10 mouse cellular contexts compared by ENCODE assay signal in the genomic region with DNA sequence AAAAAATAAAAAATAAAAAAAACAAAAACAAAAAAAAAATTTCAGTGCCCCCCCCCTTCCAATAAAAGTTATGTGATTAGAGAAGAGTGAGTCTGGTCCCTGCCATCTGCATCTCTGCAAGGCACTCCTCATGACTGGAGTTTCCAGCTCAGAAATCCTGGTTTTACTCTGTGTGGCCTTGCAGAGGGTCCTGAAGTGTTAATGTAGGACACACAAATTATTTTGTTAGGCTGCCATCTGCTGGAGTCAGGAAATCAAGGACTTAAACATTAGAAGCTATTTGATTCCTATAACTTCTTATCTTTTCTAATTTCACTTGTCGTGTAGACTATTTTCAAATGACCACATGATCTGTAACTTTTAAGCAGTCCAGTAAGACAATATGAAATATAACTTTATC.
DNase-seq lines count a peak whose midpoint lies in the region; ATAC-seq and TF ChIP-seq lines count a peak whose summit lies in the region.
"Had no signal": no experiment of that assay in that cellular context is flagged by ENCODE, and none has a peak within 500 bp of the region (broad histone marks: within the 10 kb centered on the region; RNA-seq: fewer than 3 reads in every experiment).

No protein-coding gene starts in this region.

- WGBS in heart, postnatal 0 days, result 10% methylated on average over 1 of the region's 1 CpGs
- WGBS in liver, postnatal 0 days (ENCODE audit: insufficient replicate concordance), result 29% methylated on average over 1 of the region's 1 CpGs

- no peaks in the 10 kb centered on the region for H3K27me3 ChIP-seq in heart, postnatal 0 days (ENCODE audit: control insufficient read depth, insufficient read depth, low read length)
- no peaks in the 10 kb centered on the region for H3K27me3 ChIP-seq in liver, postnatal 0 days (ENCODE audit: insufficient read depth, low read length)

- H3K4me2 ChIP-seq in heart, postnatal 0 days (ENCODE audit: low read depth, low read length), result no peak overlapping the region
- H3K4me2 ChIP-seq in liver, postnatal 0 days (ENCODE audit: low read depth, low read length), result no peak overlapping the region

- no peak for ATAC-seq in heart, postnatal 0 days (ENCODE audit: insufficient read depth, low read depth)
- ATAC-seq in liver, postnatal 0 days, result no peak
- ATAC-seq in cerebellum, adult (ENCODE audit: insufficient number of reproducible peaks, low FRiP score, low TSS enrichment), result no peak

- no peak overlapping the region for H3K9ac ChIP-seq in heart, postnatal 0 days (replicated peaks; ENCODE audit: low read depth, low read length)
- H3K9ac ChIP-seq in liver, postnatal 0 days (replicated peaks), result no peak overlapping the region
- H3K9ac ChIP-seq: liver, embryonic 14.5 days had no signal

- no peaks in the 10 kb centered on the region for H3K9me3 ChIP-seq in heart, postnatal 0 days (replicated peaks; ENCODE audit: control insufficient read depth, low read length)
- H3K9me3 ChIP-seq in liver, postnatal 0 days (ENCODE audit: low read length), result no peaks in the 10 kb centered on the region

- H3K4me3 ChIP-seq in heart, postnatal 0 days (ENCODE audit: low read depth, low read length), result no peak overlapping the region
- no peak overlapping the region for H3K4me3 ChIP-seq in liver, postnatal 0 days (ENCODE audit: low read depth, low read length)
- H3K4me3 ChIP-seq: myocyte had no signal

- H3K27ac ChIP-seq in heart, postnatal 0 days (ENCODE audit: low read depth), result no peak overlapping the region
- no peak overlapping the region for H3K27ac ChIP-seq in liver, postnatal 0 days (ENCODE audit: low read depth)
- H3K27ac ChIP-seq: liver, embryonic 14.5 days had no signal

- no peaks in the 10 kb centered on the region for H3K4me1 ChIP-seq in heart, postnatal 0 days (ENCODE audit: control insufficient read depth, insufficient read depth)
- H3K4me1 ChIP-seq in liver, postnatal 0 days (ENCODE audit: insufficient read depth), result no peaks in the 10 kb centered on the region

- TF ChIP-seq EP300 in heart, postnatal 0 days (IDR thresholded peaks at IDR 0.05; ENCODE audit: low read depth), result no peak
- no peak for TF ChIP-seq EP300 in liver, postnatal 0 days (IDR thresholded peaks at IDR 0.05; ENCODE audit: low read depth)

- DNase-seq in heart, postnatal 0 days (ENCODE audit: low spot score), result no peak
- DNase-seq in heart, adult 11 months, result no peak
- peak; percentile 30 to 50 for DNase-seq in right cerebral cortex, adult 2 months (ENCODE audit: low spot score in 2 of 2)
- DNase-seq in right cerebral cortex, postnatal 36 days (ENCODE audit: low spot score in 2 of 2), result no peak
- DNase-seq in layer of hippocampus, adult 9-11 months, result peak; percentile 21
- no peak for DNase-seq in liver, postnatal 0 days
- no peak for DNase-seq in urinary bladder, postnatal 25 days (ENCODE audit: low spot score)

- peak; percentile 22; the same call in 1 of the 2 replicates for TF ChIP-seq CTCF in heart, postnatal 0 days (IDR thresholded peaks at IDR 0.05; ENCODE audit: low read depth)
- no peak for TF ChIP-seq CTCF in liver, postnatal 0 days (IDR thresholded peaks at IDR 0.05; ENCODE audit: low read depth)

- no peaks in the 10 kb centered on the region for H3K36me3 ChIP-seq in heart, postnatal 0 days (replicated peaks; ENCODE audit: control insufficient read depth, insufficient read depth, low read length)
- no peaks in the 10 kb centered on the region for H3K36me3 ChIP-seq in liver, postnatal 0 days (replicated peaks; ENCODE audit: insufficient read depth, low read length)

Comparison
In these comparisons a context has a peak if more than half of its experiments do, and no peak if none do; other contexts are left out.
1. DNase-seq: peak in right cerebral cortex, adult 2 months (2 of 2) and layer of hippocampus, adult 9-11 months (single experiment); none in heart, postnatal 0 days (single experiment), heart, adult 11 months (single experiment), right cerebral cortex, postnatal 36 days (0 of 2), liver, postnatal 0 days (single experiment) and urinary bladder, postnatal 25 days (single experiment).